Mouse (Mus musculus): ENCODE results near the gene Sv2c.
"Not testable (repeated sequence)": the region's sequence is repeated elsewhere in the genome, so short reads cannot be mapped to it uniquely, and the experiment has no call there.

The Sv2c gene

GRCm38 (mm10) chr13:96045396-96045795, 87.0 kb downstream of the Sv2c start:
- DNase-seq: peak; percentile 11 to 20

GRCm38 (mm10) chr13:96040275-96041042, 91.9 kb downstream of the Sv2c start:
- DNase-seq: no peak

- no peak for DNase-seq
These were observed 92.8 kb downstream of the Sv2c start for GRCm38 (mm10) chr13:96039536-96039935.

- peak; percentile 85 to 87 for DNase-seq
These were observed 101.8 kb downstream of the Sv2c start for GRCm38 (mm10) chr13:96030368-96031223.

- DNase-seq: no peak
These were observed 108.5 kb downstream of the Sv2c start for GRCm38 (mm10) chr13:96023858-96024257.

- DNase-seq: no peak
These were observed 116.9 kb downstream of the Sv2c start for GRCm38 (mm10) chr13:96015516-96015915.

- no peak for DNase-seq
These were observed 121.4 kb downstream of the Sv2c start for GRCm38 (mm10) chr13:96010861-96011511.

- no peak for DNase-seq
These were observed 123.4 kb downstream of the Sv2c start for GRCm38 (mm10) chr13:96008975-96009374.

- DNase-seq: no peak
These were observed 124.2 kb downstream of the Sv2c start for GRCm38 (mm10) chr13:96008154-96008553.

GRCm38 (mm10) chr13:96003539-96003938, 128.8 kb downstream of the Sv2c start:
- no peak for DNase-seq

- DNase-seq: peak in 1 of 2 experiments; percentile 38
These were observed 129.9 kb downstream of the Sv2c start for GRCm38 (mm10) chr13:96002475-96002874.

- no peak for DNase-seq
These were observed 133.0 kb downstream of the Sv2c start for GRCm38 (mm10) chr13:95999396-95999795.

- no peak for DNase-seq
These were observed 135.1 kb downstream of the Sv2c start for GRCm38 (mm10) chr13:95997294-95997693.

GRCm38 (mm10) chr13:95994705-95995703, 137.4 kb downstream of the Sv2c start:
- DNase-seq: peak; percentile 84 to 92

- no peak for DNase-seq
These were observed 144.2 kb downstream of the Sv2c start for GRCm38 (mm10) chr13:95988181-95988580.

GRCm38 (mm10) chr13:95987147-95987546, 145.2 kb downstream of the Sv2c start:
- no peak for DNase-seq

- DNase-seq: peak; percentile 65 to 66
These were observed 146.0 kb downstream of the Sv2c start for GRCm38 (mm10) chr13:95986375-95986774.

GRCm38 (mm10) chr13:95975225-95975624, 157.2 kb downstream of the Sv2c start:
- no peak for DNase-seq

GRCm38 (mm10) chr13:95974106-95974505, 158.3 kb downstream of the Sv2c start:
- no peak for DNase-seq

GRCm38 (mm10) chr13:95973368-95973958, 158.9 kb downstream of the Sv2c start:
- DNase-seq: peak; percentile 93

GRCm38 (mm10) chr13:95968031-95968430, 164.3 kb downstream of the Sv2c start:
- DNase-seq: not testable (repeated sequence)

- DNase-seq: no peak
These were observed 165.6 kb downstream of the Sv2c start for GRCm38 (mm10) chr13:95966791-95967190.
